Mouse (Mus musculus): ENCODE results near the gene Cldn9.

The Cldn9 gene

DNA sequence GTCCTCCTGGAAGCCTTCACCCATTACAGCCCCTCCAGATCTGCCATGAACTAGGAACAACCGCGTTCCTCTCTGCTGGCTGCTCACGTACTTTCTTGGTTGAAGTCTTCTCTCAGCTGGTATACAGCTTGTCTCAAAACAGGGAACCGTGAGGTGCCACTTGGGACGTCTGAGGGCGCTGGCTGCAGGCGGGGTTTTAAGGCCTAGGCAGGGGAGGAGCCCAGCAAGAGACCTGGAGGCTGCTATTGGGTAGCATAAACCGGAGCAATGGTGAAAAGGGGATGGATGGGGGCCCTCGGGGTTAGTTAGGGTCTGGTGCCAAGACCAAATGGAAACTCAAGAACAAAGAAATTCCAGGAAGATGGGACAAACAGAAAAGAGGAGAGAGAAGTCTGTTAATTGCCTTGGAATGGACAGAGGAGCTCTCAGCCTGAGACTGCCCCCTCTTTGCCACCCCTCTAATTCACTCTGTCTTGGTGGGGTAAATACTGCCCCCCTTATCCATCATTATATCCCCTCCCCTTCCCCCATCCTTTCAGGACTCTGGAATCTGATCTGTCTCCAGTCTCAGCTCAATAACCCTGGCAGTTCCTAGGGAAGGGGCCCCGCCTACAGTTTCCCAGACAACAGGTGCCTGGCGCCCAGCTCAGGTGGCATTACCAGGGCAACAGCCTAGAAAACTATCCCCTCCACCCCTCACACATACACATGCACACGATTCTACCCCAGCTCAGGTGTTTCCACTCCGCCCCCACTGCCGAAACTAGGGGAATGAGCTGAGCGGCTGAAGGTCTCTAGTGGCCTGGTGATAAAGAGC lies at the start of gene Cldn9:
Cldn9 (minus strand) TSS at position 171 of the 817 bp plus-strand sequence.
- DNase-seq (ENCODE audit: extremely low read depth, low read depth, low spot score), result no peak

DNA sequence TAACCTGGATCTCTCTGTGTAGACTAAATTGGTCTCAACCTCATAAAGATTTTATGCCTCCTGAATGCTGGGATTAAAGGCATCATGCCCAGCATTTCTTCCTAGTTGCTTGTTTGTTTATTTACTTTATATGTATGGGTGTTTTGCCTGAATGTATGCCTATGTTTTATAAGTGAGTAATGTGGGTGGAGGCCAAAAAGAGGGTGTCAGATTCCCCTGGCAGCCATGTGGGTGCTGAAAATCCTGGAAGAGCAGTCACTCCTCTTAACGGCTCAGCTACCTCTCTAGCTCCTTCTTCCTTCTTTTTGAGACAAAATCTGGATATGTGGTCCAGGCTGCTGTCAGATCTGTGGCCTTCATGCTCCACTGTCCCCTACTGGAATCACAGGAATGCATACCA lies 46.6 kb upstream of the Cldn9 start:
- no peak for DNase-seq (ENCODE audit: extremely low read depth, low read depth, low spot score)

DNA sequence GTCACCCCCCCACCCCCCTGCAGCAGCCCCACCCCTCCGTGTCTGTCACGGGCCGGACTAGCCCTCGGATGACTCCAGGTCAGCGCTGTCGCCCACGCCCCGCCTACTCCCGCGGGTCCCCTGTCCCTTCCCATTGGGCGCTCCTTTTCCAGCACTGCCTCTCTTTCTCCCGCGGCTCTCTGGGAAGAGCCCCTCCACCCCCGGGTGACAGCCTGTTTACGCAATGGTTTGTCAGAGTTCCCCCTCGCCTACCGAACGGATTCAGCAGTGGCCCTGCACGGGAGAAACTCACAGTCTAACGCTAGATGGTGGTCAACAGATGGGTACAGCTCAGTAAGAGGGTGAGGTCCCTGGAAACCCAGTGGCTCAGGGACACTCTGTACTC lies 42.9 kb upstream of the Cldn9 start:
- DNase-seq (ENCODE audit: extremely low read depth, low read depth, low spot score), result no peak

DNA sequence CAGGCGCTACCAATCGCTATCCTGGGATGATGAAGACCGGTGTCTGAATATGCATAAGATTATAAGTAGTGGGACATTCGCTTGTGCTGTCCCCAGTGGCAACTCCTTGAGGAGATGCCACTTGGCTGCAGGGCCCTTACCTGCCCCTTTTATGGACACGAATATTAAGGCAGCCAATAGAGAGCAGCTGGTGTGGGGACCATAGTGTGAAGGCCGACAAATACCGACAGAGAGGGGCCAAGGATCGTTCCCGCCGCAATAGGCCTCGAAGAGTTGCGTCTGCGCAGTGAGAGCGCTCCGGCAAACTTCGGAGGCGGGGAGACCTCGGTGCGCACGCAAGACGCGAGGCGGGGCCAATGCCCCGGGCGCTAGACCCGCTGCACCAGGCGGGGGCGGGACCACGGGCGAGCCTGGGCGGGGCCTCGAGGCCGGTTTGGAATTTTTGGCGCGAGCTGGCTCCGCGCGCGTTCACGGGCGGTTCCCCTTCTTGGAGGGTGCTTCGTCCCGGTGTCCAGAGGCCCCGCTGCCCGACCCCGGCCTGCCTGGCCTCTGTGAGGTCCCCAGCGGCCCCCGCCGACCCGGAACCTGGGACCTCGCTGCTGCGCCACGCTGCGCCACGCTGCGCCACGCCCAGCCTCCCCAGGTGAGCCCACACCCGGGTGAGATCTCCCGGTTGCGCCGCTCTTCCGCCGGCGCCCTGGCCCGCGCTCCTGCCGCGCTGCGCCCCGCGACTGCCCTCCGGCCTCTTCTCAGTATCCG lies 42.4 kb upstream of the Cldn9 start, which contains the start of gene Pkmyt1:
Pkmyt1 (plus strand) TSS at position 338 of the 759 bp plus-strand sequence.
- no peak for DNase-seq (ENCODE audit: extremely low read depth, low read depth, low spot score)

DNA sequence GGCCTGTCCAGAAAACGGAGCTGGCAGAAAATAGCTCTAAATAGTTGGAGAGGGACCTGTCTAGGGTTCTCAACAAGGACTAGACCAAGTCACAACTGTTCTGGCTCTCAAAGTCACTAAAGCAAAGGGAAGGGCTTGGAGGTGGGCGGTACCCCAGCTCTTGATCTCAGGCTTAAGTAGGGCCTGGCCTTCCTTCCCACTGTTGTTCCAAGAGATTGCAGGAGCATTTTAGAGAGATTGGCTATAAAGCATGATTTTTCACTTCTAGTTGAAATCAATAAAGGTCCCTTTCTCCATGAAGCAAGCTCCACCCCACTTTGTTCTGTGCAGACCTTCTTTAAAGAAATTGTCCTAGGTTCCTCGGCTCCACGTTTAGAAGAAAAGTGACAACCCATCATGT lies 41.7 kb upstream of the Cldn9 start:
- DNase-seq (ENCODE audit: extremely low read depth, low read depth, low spot score), result no peak

DNA sequence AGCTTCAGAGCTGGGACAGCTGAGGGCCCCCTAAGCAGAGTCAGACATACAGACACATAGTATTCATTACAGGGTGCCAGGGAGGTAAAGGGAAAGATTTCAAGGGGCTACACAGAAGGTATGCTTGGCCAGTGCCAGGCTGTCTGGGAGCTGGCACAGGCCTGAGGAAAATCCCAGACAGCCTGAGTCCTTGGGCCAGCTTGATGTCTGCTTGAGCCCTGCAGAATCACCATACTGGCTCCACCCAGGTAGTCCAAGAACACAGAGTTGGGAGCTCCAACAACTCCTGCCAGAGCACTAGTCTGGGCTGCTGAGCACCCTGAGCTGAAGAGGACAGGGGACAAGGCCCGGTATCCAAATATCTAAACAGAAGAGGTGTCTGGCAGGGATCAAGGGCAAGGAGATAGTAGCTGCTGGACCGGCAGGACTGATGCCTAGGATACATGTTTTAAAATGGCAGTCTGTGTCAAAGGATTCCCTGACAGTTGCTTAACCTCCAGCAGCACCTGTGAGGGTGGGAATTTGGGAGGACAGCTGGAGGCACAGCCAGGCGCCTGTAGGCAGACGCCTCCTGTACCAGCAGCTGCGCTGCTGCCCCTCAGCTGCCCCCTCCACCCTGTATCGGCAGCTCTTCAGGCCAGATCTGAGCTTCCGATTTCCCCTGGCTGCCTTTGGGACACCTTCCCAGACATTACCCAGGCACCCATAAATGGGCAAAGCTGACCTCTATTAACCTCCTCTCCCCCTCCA lies 38.7 kb upstream of the Cldn9 start, which contains the start of gene 1520401A03Rik:
1520401A03Rik (minus strand) TSS at position 408 of the 750 bp plus-strand sequence.
- DNase-seq (ENCODE audit: extremely low read depth, low read depth, low spot score), result no peak

DNA sequence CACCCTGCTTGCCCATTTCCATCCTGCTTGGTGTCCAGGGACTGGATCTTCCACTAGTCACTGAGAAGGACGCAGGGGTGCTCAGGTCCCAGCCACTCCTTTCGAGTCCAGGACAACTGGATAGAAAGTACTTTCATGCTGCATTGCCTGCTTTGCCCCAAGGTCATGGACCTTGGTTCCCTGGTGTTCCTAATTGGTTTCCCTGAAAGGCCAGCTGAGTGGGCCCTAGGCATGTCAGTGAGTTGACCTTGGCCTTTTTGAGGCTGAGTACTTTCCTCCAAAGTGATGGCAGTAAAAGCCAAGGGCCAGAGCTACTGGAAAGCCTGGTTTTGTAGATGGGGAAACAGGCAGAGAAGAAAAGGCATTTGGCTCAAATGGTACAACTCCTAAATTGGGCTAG lies 38.1 kb upstream of the Cldn9 start:
- no peak for DNase-seq (ENCODE audit: extremely low read depth, low read depth, low spot score)

DNA sequence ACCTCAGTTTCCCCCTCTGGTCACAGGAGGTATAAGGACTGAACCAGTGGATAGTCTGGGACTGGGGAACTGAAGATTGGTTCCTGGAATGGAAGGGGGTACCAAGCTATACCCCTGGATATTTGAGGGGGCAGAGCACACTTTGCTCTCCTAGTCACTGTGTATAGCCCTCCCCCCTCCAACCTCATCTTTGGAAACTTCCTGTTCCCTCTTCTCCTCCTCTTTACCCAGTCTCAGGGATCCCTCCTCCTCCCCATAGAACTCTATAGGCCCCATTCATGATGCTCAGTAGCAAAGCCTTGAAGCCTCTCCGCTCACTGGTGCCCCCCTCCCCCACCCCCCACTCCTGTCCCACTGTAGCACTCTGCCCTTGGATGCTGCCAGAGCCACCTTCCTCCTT lies 35.6 kb upstream of the Cldn9 start:
- DNase-seq (ENCODE audit: extremely low read depth, low read depth, low spot score), result no peak

DNA sequence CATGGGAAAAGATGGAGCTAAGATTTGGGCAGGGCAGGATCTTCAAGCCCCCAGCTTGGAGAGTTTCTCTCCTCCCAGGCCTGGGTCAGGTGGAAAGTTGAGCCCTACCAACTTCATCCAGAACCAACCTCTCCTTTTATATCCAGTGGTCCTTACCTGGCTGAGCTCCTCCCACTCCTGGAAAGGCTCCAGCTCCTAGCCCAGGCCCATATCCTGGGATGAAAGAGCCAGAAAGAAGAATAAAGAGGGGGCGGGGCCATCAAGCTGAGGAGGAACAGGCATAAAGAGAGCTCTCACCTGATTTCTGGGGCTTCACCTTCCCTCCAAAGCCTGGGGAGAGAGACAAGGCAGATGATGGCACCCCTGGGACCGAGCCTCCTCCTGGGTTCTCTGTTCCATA lies 33.2 kb upstream of the Cldn9 start:
- DNase-seq (ENCODE audit: extremely low read depth, low read depth, low spot score), result no peak

DNA sequence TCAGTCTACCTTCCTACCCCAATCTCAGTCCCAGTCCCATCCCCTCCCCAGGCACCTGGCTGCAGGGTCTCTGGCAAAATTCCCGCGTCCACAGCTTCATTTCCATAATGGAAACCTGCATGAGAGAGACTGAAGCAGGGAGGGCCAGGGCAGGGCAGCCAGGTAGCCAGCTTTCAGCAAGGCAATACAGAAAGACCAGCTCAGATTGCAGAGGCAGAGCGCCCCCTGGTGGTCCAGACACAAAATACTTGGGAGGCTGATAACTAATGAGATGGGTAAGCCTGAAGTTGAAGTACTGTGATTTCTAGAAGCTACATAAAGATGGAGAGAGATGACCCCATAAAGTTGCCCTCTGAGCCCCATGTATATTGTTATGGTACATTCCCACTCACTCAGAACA lies 22.4 kb upstream of the Cldn9 start:
- no peak for DNase-seq (ENCODE audit: extremely low read depth, low read depth, low spot score)

DNA sequence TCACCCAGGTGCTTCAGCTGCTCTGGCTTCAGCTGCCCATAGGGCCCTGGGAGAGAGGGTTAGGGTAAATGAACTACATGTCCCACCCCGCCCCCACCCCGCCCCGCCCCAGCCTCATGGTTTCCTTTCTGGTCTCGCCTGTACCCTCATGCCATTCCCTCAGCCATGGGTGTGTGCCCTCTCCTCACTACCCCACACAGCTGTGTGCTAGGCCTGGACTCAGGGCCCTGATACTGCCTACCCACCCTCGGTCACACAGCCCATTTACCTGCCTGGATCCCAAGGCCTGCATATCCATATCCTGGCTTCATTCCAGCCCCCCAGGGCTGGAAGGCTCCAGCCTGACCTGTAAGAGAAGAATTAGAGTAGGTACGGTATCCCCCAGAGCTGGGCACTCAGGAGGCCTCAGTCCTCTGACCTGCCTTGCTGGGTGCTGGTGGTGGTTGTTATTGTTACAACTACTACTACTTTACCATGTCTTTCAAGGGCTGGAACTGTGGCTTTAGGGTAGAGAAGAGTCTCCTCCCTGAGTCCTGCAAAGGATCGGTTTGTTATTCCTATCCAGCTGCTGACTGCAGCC lies 21.8 kb upstream of the Cldn9 start:
- no peak for DNase-seq (ENCODE audit: extremely low read depth, low read depth, low spot score)

DNA sequence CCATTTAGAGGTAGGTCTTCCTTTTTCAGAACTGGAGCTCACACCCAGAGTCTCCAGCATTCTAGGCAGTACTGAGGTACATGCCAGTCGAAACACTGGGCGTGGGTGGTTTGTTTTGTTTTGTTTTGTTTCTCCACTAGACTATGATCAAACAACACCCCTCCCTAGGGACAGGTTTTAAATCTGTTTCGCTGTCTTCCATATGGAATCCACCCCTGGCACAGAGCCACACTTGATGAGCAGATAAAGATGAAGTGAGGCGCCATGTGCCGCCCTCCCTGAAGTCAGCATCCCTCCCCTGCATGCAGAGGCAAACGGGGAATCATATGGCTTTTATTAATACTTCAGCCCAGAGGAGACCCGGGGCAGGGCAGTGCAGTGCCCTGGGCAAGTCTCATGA lies 20.9 kb upstream of the Cldn9 start:
- DNase-seq (ENCODE audit: extremely low read depth, low read depth, low spot score), result no peak

DNA sequence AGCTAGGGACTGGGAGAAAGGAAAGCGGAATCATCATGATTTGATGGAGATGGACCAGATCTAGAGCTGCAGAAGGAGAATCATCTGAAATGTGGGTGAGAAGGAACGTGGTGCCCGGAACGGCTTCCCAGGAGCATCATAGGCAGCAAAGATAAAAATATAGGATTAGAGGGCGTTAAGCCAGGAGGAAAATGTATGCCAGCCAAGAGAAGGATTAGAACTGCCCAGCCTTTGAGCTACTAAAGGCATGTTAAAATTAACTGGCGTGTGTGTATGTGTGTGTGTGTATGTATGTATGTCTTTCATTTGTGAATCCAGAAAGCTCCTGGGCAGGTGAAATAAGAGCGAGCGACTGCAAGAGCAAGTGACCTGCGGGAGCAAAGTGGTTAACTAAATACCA lies 19.5 kb upstream of the Cldn9 start:
- no peak for DNase-seq (ENCODE audit: extremely low read depth, low read depth, low spot score)

DNA sequence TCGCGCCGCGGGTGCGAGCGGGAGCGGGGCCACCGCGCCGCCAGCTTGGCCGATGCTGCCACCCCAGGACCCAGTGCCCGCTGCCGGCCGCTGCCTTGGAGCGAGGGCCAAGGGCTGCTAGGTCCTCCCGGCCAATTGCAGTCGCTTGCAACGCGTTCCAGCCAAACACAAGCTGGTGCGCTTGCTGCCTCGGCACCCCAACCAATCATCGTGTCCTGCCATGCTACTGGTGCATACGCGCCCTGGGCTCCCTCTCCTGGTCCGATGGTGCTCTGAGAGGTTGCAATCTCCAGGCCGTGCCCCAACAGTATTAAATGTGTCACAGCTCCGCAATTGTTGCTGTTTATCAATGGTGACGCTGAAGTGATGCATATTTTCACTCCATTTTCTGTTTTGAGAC lies 16.3 kb upstream of the Cldn9 start:
- DNase-seq (ENCODE audit: extremely low read depth, low read depth, low spot score), result no peak

DNA sequence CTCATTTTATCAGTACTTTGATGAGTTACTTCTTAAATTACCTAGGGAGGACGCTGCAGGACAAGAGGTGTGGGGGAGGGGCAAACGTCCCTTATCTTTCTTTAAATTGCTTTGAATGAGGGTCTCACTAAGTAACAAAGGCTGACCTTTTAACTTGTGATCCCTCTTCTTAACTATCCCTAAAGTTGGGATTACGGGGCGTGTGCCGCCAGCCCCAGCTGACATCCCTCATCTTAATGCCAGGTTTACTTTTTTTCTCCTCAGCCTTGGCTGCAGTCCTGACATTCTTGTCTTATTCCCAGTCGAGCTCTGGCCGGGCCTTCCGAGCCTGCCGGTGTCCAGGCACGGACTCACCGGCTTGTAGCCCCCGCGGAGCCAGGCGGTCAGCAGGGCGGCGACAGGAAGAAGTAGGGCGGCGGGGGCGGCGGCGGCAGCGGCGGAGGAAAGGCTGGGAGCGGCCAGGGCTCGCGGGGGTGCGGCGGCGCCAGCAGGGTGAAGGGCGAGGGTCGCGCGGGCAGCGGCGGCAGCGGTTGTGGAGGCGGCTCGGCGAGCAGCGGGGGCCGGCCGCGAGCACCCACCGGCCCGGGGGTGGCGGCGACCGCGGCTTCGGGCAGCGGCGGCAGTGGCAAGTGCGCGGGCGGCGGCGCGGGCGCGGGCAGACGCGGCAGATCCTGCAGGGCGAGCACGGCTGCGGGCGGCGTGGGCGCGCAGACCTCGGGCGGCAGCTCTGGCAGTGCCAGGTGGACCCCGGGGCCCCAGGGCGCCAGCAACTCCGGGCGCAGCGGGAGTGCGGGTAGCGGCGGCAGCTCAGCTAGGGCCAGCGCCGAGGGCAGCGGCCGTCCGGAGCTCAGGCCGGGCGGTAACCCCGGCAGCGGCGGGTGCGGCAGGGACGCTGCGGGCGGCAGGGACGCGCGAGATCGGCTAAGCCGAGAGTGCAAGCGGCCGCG lies 15.6 kb upstream of the Cldn9 start:
- no peak for DNase-seq (ENCODE audit: extremely low read depth, low read depth, low spot score)

DNA sequence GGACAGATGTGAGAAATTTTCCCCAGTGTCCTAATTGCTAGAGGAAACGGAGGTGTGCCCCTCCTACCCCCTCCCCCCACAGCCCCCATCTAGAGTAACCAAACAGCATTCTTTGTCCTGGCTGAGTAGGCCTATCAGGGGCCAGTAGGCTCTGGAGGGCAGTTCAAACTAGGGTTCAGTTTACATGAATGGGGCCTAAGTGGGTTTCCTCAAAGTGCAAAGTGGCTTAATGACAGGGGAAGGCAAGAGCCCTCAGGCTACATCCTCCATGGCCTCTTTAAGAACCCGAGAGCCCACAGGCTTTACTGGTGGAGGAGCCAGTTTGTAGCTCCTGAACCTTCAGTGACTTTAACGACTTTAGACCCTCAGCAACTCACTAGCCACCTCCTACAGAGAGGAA lies 12.0 kb upstream of the Cldn9 start:
- DNase-seq (ENCODE audit: extremely low read depth, low read depth, low spot score), result no peak

DNA sequence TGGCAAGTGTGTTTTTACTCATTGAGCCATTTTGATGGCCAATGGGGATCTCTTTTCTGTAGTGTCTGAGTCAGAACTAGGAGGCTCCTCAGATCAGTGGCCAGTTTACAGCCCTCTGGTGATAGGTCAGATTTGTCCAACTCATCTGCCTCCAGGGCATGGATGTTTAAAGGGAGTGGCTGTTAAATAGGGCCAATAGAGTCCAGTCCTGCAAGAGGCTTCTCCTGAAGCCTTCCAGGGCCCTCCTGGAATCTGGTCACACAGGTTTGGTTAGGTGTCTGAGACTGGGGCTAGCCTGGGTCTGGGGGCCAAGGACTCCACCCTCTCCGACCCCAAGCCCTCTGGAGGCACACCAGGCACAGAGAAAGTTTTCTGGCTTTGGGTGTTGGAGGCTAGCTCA lies 10.7 kb upstream of the Cldn9 start:
- no peak for DNase-seq (ENCODE audit: extremely low read depth, low read depth, low spot score)

DNA sequence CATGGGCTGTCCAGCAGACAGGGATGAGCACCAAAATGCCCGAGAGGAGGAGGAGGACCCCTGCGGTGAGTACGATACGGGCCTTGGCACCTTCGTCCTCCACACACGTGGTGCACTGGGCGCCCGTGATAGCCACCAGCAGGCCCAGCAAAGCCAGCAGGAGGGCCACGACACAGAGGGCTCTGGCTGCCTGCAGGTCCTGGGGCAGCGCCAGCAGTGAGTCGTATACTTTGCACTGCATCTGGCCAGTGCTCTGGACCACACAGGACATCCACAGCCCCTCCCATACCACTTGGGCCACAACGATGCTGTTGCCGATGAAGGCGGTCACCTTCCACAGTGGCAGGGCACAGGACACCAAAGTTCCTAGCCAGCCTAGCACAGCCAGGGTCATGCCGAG lies 600 bp downstream of the Cldn9 start:
- DNase-seq (ENCODE audit: extremely low read depth, low read depth, low spot score), result no peak

DNA sequence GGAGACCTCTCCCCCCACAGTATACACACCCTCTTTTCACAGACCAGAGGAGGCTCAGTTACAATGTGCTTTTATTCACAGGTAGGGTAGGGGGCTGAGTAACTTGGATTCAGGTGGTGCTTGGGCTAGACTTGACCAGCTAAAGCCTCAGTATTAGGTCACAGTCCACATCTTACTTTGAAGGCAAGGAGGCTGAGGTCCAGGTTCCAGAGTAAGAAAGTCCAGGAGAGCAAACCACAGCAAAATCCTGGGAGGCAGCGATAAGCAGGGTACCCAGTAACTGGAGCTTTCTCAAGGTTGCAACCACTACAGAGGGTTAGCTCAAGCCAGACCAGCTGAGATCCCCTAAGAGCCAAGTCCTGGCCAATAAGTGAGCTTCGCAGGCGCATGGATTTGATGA lies 1.3 kb downstream of the Cldn9 start:
- no peak for DNase-seq (ENCODE audit: extremely low read depth, low read depth, low spot score)

DNA sequence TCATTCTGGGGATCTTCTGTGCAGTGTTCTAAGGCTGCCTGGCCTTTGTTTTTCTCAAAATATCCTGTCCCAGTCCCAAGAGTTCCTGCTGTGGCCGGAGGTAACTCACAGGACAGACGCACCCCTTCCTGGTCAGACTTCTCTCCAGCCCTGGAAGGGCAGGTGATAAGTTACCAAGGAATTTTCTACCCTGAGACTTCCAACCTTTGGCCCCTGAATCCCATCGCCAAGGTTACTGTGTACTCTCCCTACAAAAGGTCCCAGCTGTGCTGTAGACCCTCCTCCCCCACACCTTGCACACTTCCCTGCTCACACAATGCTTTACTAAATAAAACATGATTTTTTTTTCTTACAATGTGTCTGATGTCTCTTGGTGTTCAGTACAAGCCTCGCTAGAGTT lies 1.7 kb downstream of the Cldn9 start:
- DNase-seq (ENCODE audit: extremely low read depth, low read depth, low spot score), result no peak

Data from fat pad, adult 2 months (tissue).